Mouse (Mus musculus) lung, embryonic 14.5 days (tissue): ENCODE measurements at regions not wholly inside any gene's neighbourhood (a gene's known extent, or its start where the extent isn't known, plus 50 kb on each side); places are given as distances from the start of the nearest gene placed in this dataset.
A peak's percentile ranks its signal among the peaks of the same experiment; 100 is the strongest.

ENCODE experiments used
- ATAC-seq: fragments of 200-750 bp; cut with Nextera tagmentation; 2 replicates; pipeline ENCODE4 v1.8.0; 2017; ENCODE audit warnings: mild to moderate bottlenecking, moderate TSS enrichment, moderate library complexity; ENCODE audit not compliant: insufficient read depth
- DNase-seq: peaks from one replicate; pipeline ENCODE4 v3.0.0-alpha.2; 2015
- H3K27ac ChIP-seq: fragments of 300-500 bp; sonication (generic); 2 replicates; pipeline ENCODE4 v1.5.1; 2014; ENCODE audit warnings: low read depth, mild to moderate bottlenecking, moderate library complexity
- H3K27me3 ChIP-seq: fragments of 300-500 bp; sonication (generic); 2 replicates; pipeline ENCODE4 v1.6.1; 2014; ENCODE audit warnings: low read length, control low read depth; ENCODE audit not compliant: insufficient read depth
- H3K36me3 ChIP-seq: fragments of 300-500 bp; sonication (generic); 2 replicates; pipeline ENCODE4 v1.6.1; 2014; ENCODE audit warnings: control low read depth; ENCODE audit not compliant: insufficient read depth
- H3K4me1 ChIP-seq: fragments of 300-500 bp; sonication (generic); 2 replicates; pipeline ENCODE4 v1.6.1; 2014; ENCODE audit warnings: antibody characterized with exemption, control low read depth; ENCODE audit not compliant: insufficient read depth
- H3K4me2 ChIP-seq: fragments of 300-500 bp; sonication (generic); 2 replicates; pipeline ENCODE4 v1.6.1; 2014; ENCODE audit warnings: mild to moderate bottlenecking
- H3K4me3 ChIP-seq: fragments of 300-500 bp; sonication (generic); 2 replicates; pipeline ENCODE4 v1.5.1; 2014; ENCODE audit warnings: low read depth, low read length
- H3K9ac ChIP-seq: fragments of 300-500 bp; sonication (generic); 2 replicates; pipeline ENCODE4 v1.6.1; 2014
- H3K9me3 ChIP-seq: fragments of 300-500 bp; sonication (generic); 2 replicates; pipeline ENCODE4 v1.6.1; 2016; ENCODE audit warnings: low read depth, low read length, control low read depth
- CTCF ChIP-seq: IDR thresholded peaks from 2 replicates; pipeline ENCODE4 v1.5.1; 2016; ENCODE audit warnings: antibody characterized with exemption, low read depth
- WGBS: fragments of 180-500 bp; shearing (Covaris S2); extraction: QIAGEN DNeasy Blood & Tissue Kit; methylation state at CpG from one replicate; pipeline ENCODE4 v1.1.7; 2014; 5-methylcytosine and 5-hydroxymethylcytosine counted together

DNA sequence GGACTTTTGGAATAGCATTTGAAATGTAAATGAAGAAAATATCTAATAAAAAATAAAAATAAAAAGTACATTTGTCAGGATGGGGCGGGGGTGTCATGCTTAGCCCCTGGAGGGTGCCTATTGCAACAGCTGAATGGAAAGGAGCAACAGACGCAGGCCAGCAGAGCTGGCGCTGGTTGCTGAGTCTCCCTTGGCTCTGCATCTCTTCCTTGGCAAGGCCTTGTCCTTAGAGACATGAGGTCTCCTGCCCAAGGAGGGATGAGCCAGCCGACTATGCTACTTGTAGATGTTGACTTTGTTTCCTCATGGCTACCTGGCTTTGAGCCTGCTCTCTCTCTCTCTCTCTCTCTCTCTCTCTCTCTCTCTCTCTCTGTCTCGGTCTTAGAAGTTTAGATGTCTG is 166.4 kb downstream of the Opa1 start:
- no peak for TF ChIP-seq CTCF
- H3K27ac ChIP-seq: no peak overlapping the region
- no peak overlapping the region for H3K9ac ChIP-seq
- H3K4me1 ChIP-seq: peaks cover 8% of the 10 kb centered on the region; the same call in 1 of the 2 replicates
- ATAC-seq (no peak), DNase-seq (no peak)
- no peaks in the 10 kb centered on the region for H3K36me3 ChIP-seq
- H3K9me3 ChIP-seq: no peaks in the 10 kb centered on the region
- H3K27me3 ChIP-seq: no peaks in the 10 kb centered on the region
- H3K4me2 ChIP-seq: no peak overlapping the region
- 86% methylated on average over 5 of the region's 5 CpGs for WGBS
- no peak overlapping the region for H3K4me3 ChIP-seq

DNA sequence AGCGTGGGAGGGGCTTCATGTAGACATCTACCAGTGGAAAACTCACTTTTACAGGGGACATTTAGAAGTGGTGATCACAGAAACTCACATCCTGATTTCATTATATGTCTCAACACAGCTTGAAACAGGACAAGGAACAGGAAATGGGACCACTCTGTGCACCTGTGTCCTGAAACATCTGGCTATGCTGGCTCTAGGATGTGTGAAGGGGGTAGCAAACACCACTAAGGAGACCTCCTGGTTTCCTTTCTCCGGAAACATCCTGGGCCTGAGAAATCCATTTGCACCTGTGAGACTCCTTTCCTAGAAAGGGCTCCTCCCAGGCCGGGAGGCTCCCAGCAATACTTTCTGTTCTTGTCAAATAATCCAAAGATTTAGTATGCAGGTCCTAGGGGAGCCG is 167.1 kb downstream of the Opa1 start:
- Histone ChIP-seq H3K9ac (no peak overlapping the region), H3K9me3 (no peaks in the 10 kb centered on the region), H3K27ac (no peak overlapping the region), H3K36me3 (no peaks in the 10 kb centered on the region), H3K4me2 (no peak overlapping the region), H3K4me3 (no peak overlapping the region), H3K27me3 (no peaks in the 10 kb centered on the region), H3K4me1 (peaks cover 8% of the 10 kb centered on the region; the same call in 1 of the 2 replicates)
- ATAC-seq (no peak), DNase-seq (no peak)
- no peak for TF ChIP-seq CTCF
- WGBS: 68% methylated on average over 4 of the region's 4 CpGs

DNA sequence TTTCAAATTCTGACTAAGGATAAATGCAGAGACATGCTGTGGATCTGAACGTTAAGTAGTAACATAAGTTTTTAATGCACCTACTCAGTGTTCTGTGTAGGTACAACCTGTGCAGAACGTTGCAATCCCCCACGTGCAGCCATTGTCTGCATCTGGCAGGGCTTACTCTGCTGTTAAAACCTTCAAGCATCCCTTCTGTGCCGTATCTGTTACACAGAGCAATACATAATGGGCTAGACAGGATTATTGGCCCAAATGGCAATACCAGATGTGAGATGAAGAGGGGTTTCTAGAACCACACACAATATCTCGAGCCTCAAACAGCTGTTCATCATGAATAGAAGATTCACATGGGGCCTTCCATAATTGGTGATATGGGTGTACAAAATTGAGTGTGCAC is 170.0 kb downstream of the Opa1 start:
- no peak overlapping the region for H3K4me2 ChIP-seq
- no peak overlapping the region for H3K9ac ChIP-seq
- 73% methylated on average over 5 of the region's 5 CpGs for WGBS
- ATAC-seq: no peak
- 0 out of 2 replicates have a peak, but pooled peaks cover under 1% of the 10 kb centered on the region for H3K4me1 ChIP-seq
- H3K27ac ChIP-seq: no peak overlapping the region
- no peak for TF ChIP-seq CTCF
- DNase-seq: no peak
- H3K27me3 ChIP-seq: no peaks in the 10 kb centered on the region
- no peaks in the 10 kb centered on the region for H3K9me3 ChIP-seq
- no peaks in the 10 kb centered on the region for H3K36me3 ChIP-seq
- no peak overlapping the region for H3K4me3 ChIP-seq

DNA sequence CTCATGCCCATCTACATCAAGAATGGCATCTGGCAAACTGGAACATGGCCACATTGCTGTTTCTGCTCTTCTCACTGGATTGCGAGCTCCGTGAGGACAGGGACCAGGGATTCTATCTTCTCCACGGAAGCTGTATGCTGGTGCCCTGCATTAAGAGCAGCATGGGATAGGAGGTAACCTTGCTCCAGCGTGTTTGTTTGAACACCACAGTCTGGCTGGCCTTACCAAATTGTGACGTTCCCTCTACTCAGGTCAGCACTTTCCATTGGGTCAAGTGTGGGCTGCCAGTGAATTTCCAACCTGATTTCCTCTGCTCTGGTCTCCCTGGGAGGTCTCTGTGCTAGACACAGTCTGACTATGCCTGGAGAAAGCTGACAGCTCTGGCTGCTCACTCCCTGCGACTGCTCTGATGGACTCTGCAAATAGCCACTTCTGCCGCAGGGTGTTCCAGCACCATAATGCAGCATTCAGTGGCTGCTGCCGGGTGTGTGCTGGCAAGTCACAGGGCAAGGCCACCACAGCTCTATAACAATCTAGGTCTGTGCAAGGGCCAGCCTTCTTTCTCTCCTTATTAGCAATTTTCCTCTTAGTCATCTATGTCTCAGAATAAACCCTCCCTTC is 175.6 kb downstream of the Opa1 start:
- ATAC-seq (peak; percentile 67), DNase-seq (peak; percentile 66)
- Histone ChIP-seq H3K27ac (no peak overlapping the region), H3K9me3 (no peaks in the 10 kb centered on the region), H3K4me1 (peaks cover 32% of the 10 kb centered on the region), H3K36me3 (no peaks in the 10 kb centered on the region), H3K9ac (no peak overlapping the region), H3K27me3 (no peaks in the 10 kb centered on the region), H3K4me2 (no peak overlapping the region), H3K4me3 (no peak overlapping the region)
- no peak for TF ChIP-seq CTCF
- 31% methylated on average over 8 of the region's 8 CpGs for WGBS

DNA sequence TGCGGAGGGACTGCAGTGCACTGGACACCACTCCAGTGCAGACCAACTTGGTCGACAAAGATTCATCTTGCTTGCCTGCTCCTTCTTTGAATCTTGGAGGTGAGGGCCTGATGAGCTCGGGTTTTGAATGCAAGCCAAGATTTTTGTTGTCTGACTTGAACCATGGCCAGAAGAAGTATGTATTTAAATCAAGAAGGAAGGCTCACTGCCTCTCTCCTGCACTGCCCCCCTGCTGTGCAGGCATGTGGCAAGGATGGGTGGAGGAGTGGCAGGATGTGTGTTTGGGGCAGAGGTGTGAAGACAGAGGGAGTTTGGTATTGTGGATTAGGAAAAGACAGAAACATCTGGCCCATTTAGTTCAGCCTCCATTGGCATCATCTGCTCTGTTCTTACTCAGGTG is 179.1 kb downstream of the Opa1 start:
- Histone ChIP-seq H3K4me3 (no peak overlapping the region), H3K36me3 (no peaks in the 10 kb centered on the region), H3K27ac (peak overlapping the region; percentile 16; the same call in 1 of the 2 replicates), H3K4me1 (peaks cover 53% of the 10 kb centered on the region), H3K27me3 (no peaks in the 10 kb centered on the region), H3K4me2 (no peak overlapping the region), H3K9ac (no peak overlapping the region), H3K9me3 (no peaks in the 10 kb centered on the region)
- no peak for ATAC-seq
- TF ChIP-seq CTCF: no peak
- WGBS: 29% methylated on average over 3 of the region's 3 CpGs
- peak; percentile 71 for DNase-seq

DNA sequence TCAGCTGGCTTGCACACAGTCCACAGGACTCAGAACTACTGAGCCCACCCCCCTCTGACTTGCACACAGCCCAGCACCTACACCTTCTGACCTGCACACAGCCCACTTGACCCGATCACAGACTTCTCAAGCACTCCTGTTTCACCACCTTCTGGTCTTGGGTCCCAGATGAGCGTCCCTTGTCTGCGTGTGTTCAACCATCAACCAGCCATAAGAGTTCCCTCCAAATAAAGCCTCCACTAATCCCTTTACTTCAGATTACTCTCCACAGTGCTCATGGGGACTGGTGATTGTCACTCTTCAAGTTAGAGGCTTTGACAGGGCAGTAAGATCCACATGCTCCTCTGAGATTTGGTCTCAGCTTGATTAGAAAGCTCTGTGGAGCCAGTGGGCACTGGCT is 180.3 kb downstream of the Opa1 start:
- ATAC-seq (no peak), DNase-seq (no peak)
- Histone ChIP-seq H3K27ac (no peak overlapping the region), H3K4me1 (peaks cover 51% of the 10 kb centered on the region), H3K4me3 (no peak overlapping the region), H3K4me2 (no peak overlapping the region), H3K9me3 (no peaks in the 10 kb centered on the region), H3K36me3 (no peaks in the 10 kb centered on the region), H3K27me3 (no peaks in the 10 kb centered on the region), H3K9ac (no peak overlapping the region)
- no peak for TF ChIP-seq CTCF
- 73% methylated on average over 3 of the region's 3 CpGs for WGBS

DNA sequence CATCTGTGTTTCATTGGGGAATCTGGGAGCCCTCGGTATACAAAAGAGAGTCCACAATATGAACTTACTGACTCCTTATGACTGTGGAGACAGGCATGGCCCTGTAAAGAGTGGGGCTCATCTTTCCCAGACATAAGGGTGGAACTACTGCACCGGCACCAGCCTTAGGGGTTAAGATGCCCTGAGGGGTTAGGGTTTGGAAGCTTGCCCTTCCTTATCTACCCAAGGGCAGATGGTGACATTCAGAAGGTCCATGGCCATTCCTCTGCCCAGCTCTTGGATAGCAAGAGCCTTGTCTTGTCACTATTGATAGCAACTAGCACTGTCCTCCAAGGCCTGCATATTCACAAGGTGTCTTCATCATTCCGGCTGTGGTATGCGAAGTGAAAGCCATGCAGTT is 181.5 kb downstream of the Opa1 start:
- H3K9me3 ChIP-seq: no peaks in the 10 kb centered on the region
- no peak for TF ChIP-seq CTCF
- WGBS: 90% methylated on average over 4 of the region's 4 CpGs
- H3K4me3 ChIP-seq: no peak overlapping the region
- ATAC-seq (no peak), DNase-seq (no peak)
- no peak overlapping the region for H3K4me2 ChIP-seq
- peak overlapping the region; percentile 82 for H3K27ac ChIP-seq
- H3K9ac ChIP-seq: no peak overlapping the region
- no peaks in the 10 kb centered on the region for H3K36me3 ChIP-seq
- H3K27me3 ChIP-seq: no peaks in the 10 kb centered on the region
- peaks cover 40% of the 10 kb centered on the region for H3K4me1 ChIP-seq
